Mouse (Mus musculus): ENCODE results near the gene Camk1. TPM values are rescaled to one million over a fixed set of nuclear protein-coding genes. Genes with fewer than 3 reads are reported as not detected.

Gene Camk1
- polyA plus RNA-seq, 1 experiment from 2014 or later, result 109 TPM

- no peaks in the 10 kb centered on the region for H3K4me1 ChIP-seq (ENCODE audit: insufficient read depth)
- H3K9me3 ChIP-seq (ENCODE audit: low read depth, low read length), result no peaks in the 10 kb centered on the region
- ATAC-seq (ENCODE audit: insufficient read depth) (no peak), DNase-seq (no peak)
- H3K4me3 ChIP-seq (ENCODE audit: low read depth, low read length), result no peak overlapping the region
- 84% methylated on average over 15 of the region's 15 CpGs for WGBS
- H3K9ac ChIP-seq, result no peak overlapping the region
- TF ChIP-seq CTCF (IDR thresholded peaks at IDR 0.05; ENCODE audit: low read depth), result no peak
- H3K36me3 ChIP-seq (ENCODE audit: insufficient read depth), result no peaks in the 10 kb centered on the region
- no peak overlapping the region for H3K4me2 ChIP-seq
- peaks cover 6% of the 10 kb centered on the region; the same call in 1 of the 2 replicates for H3K27me3 ChIP-seq (ENCODE audit: insufficient read depth, low read length)
- H3K27ac ChIP-seq (ENCODE audit: low read depth), result no peak overlapping the region
Measured at GRCm38 (mm10) chr6:113289346-113289745, 54.4 kb downstream of the Camk1 start.

DNA sequence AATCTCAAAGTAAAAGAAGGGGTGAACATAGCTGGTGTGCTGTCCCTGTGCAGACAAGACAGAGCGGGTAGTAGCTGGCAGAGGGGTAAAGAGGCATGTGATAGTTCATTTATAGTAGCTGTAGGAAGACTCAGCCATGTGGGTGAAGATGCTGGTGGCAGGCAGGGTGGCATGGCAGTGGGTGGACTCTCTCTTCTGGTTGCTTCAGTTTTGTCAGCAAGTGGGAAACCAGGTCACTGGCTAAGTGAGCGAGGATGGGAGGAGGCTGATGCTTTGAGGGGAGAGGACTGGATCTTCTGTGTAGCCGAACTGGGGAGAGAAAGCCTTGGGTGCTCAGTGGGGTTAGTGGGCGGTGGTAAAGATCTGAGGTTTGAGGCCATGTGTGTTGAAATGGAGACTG, 56.5 kb downstream of the Camk1 start:
- no peak overlapping the region for H3K27ac ChIP-seq (ENCODE audit: low read depth)
- no peak for TF ChIP-seq CTCF (IDR thresholded peaks at IDR 0.05; ENCODE audit: low read depth)
- no peaks in the 10 kb centered on the region for H3K9me3 ChIP-seq (ENCODE audit: low read depth, low read length)
- 60% methylated on average over 4 of the region's 4 CpGs for WGBS
- H3K27me3 ChIP-seq (ENCODE audit: insufficient read depth, low read length), result peaks cover 27% of the 10 kb centered on the region
- H3K4me3 ChIP-seq (ENCODE audit: low read depth, low read length), result no peak overlapping the region
- no peaks in the 10 kb centered on the region for H3K36me3 ChIP-seq (ENCODE audit: insufficient read depth)
- DNase-seq (no peak), ATAC-seq (ENCODE audit: insufficient read depth) (no peak)
- no peaks in the 10 kb centered on the region for H3K4me1 ChIP-seq (ENCODE audit: insufficient read depth)
- no peak overlapping the region for H3K4me2 ChIP-seq
- H3K9ac ChIP-seq, result no peak overlapping the region

- WGBS, result 40% methylated on average over 1 of the region's 1 CpGs
- no peaks in the 10 kb centered on the region for H3K4me1 ChIP-seq (ENCODE audit: insufficient read depth)
- DNase-seq, result no peak
- no peak overlapping the region for H3K4me2 ChIP-seq
- no peak overlapping the region for H3K27ac ChIP-seq (ENCODE audit: low read depth)
- peaks cover 35% of the 10 kb centered on the region for H3K27me3 ChIP-seq (ENCODE audit: insufficient read depth, low read length)
- H3K36me3 ChIP-seq (ENCODE audit: insufficient read depth), result no peaks in the 10 kb centered on the region
- no peak overlapping the region for H3K9ac ChIP-seq
- H3K4me3 ChIP-seq (ENCODE audit: low read depth, low read length), result no peak overlapping the region
- no peaks in the 10 kb centered on the region for H3K9me3 ChIP-seq (ENCODE audit: low read depth, low read length)
- TF ChIP-seq CTCF (IDR thresholded peaks at IDR 0.05; ENCODE audit: low read depth), result no peak
- ATAC-seq (ENCODE audit: insufficient read depth), result no peak
Measured at GRCm38 (mm10) chr6:113286316-113286715, 57.5 kb downstream of the Camk1 start.

- ATAC-seq (ENCODE audit: insufficient read depth) (no peak), DNase-seq (no peak)
- 79% methylated on average over 3 of the region's 3 CpGs for WGBS
- Histone ChIP-seq H3K4me2 (no peak overlapping the region), H3K36me3 (ENCODE audit: insufficient read depth) (no peaks in the 10 kb centered on the region), H3K4me1 (ENCODE audit: insufficient read depth) (no peaks in the 10 kb centered on the region), H3K9ac (no peak overlapping the region), H3K27me3 (ENCODE audit: insufficient read depth, low read length) (peaks cover 35% of the 10 kb centered on the region), H3K4me3 (ENCODE audit: low read depth, low read length) (no peak overlapping the region), H3K9me3 (ENCODE audit: low read depth, low read length) (no peaks in the 10 kb centered on the region), H3K27ac (ENCODE audit: low read depth) (no peak overlapping the region)
- TF ChIP-seq CTCF (IDR thresholded peaks at IDR 0.05; ENCODE audit: low read depth), result no peak
Measured at GRCm38 (mm10) chr6:113284931-113285330, 58.9 kb downstream of the Camk1 start.

Other genes with a start within 250 kb of the Camk1 start
- 0.61 and 0.80 TPM in 2 replicates for gene Lhfpl4, start 148.6 kb downstream of the Camk1 start, polyA plus RNA-seq (2014; fragmentation: Nextera tagmentation; extraction: Ambion mirVana)
- gene Mtmr14, start 106.1 kb downstream of the Camk1 start, polyA plus RNA-seq (2014; fragmentation: Nextera tagmentation; extraction: Ambion mirVana), result 41.1 and 47.0 TPM in 2 replicates
- gene Cpne9, start 61.7 kb downstream of the Camk1 start, polyA plus RNA-seq (2014; fragmentation: Nextera tagmentation; extraction: Ambion mirVana), result not detected in 2 replicates
- 24.6 and 26.4 TPM in 2 replicates for gene Brpf1, start 36.8 kb downstream of the Camk1 start, polyA plus RNA-seq (2014; fragmentation: Nextera tagmentation; extraction: Ambion mirVana)
- gene Ogg1, start 17.0 kb downstream of the Camk1 start, polyA plus RNA-seq (2014; fragmentation: Nextera tagmentation; extraction: Ambion mirVana), result 16.9 and 17.7 TPM in 2 replicates
- gene Tada3, start 33.9 kb upstream of the Camk1 start, polyA plus RNA-seq (2014; fragmentation: Nextera tagmentation; extraction: Ambion mirVana), result 45.9 and 49.4 TPM in 2 replicates
- gene Arpc4, start 34.1 kb upstream of the Camk1 start, polyA plus RNA-seq (2014; fragmentation: Nextera tagmentation; extraction: Ambion mirVana), result 211 and 214 TPM in 2 replicates
- gene Ttll3, start 45.3 kb upstream of the Camk1 start, polyA plus RNA-seq (2014; fragmentation: Nextera tagmentation; extraction: Ambion mirVana), result 2.2 and 2.5 TPM in 2 replicates
- 15.7 and 18.8 TPM in 2 replicates for gene Rpusd3, start 75.4 kb upstream of the Camk1 start, polyA plus RNA-seq (2014; fragmentation: Nextera tagmentation; extraction: Ambion mirVana)
- not detected in 2 replicates for gene Cidec, start 91.8 kb upstream of the Camk1 start, polyA plus RNA-seq (2014; fragmentation: Nextera tagmentation; extraction: Ambion mirVana)
- 70.0 and 76.4 TPM in 2 replicates for gene Jagn1, start 98.6 kb upstream of the Camk1 start, polyA plus RNA-seq (2014; fragmentation: Nextera tagmentation; extraction: Ambion mirVana)
- gene Il17re, start 114.5 kb upstream of the Camk1 start, polyA plus RNA-seq (2014; fragmentation: Nextera tagmentation; extraction: Ambion mirVana), result 12.0 and 12.2 TPM in 2 replicates
- gene Il17rc, start 127.4 kb upstream of the Camk1 start, polyA plus RNA-seq (2014; fragmentation: Nextera tagmentation; extraction: Ambion mirVana), result 7.7 and 9.1 TPM in 2 replicates
- 20.7 and 27.0 TPM in 2 replicates for gene Creld1, start 139.3 kb upstream of the Camk1 start, polyA plus RNA-seq (2014; fragmentation: Nextera tagmentation; extraction: Ambion mirVana)
- 0.05 and 0.16 TPM in 2 replicates for gene Prrt3, start 157.9 kb upstream of the Camk1 start, polyA plus RNA-seq (2014; fragmentation: Nextera tagmentation; extraction: Ambion mirVana)
- 92.8 and 97.6 TPM in 2 replicates for gene Emc3, start 187.7 kb upstream of the Camk1 start, polyA plus RNA-seq (2014; fragmentation: Nextera tagmentation; extraction: Ambion mirVana)
- gene Fancd2, start 187.7 kb upstream of the Camk1 start, polyA plus RNA-seq (2014; fragmentation: Nextera tagmentation; extraction: Ambion mirVana), result 15.4 and 15.7 TPM in 2 replicates

All from lung, embryonic 14.5 days (tissue).